Mouse (Mus musculus) heart, postnatal 36 days (tissue): ENCODE data around the gene Zfp292. TPM values are rescaled to one million over a fixed set of nuclear protein-coding genes. Genes with fewer than 3 reads are reported as not detected.
A peak's percentile ranks its signal among the peaks of the same experiment; 100 is the strongest.
"Not testable (repeated sequence)": the region's sequence is repeated elsewhere in the genome, so short reads cannot be mapped to it uniquely, and the experiment has no call there.

ENCODE experiments used
- DNase-seq, 2 experiments: peaks; one replicate each; pipeline ENCODE4 v3.0.0; 2021 to 2022
- intact Hi-C: fragments of 180-260 bp; cut with DNase I; formaldehyde crosslinking; loops from one replicate; pipeline ENCODE4 v1.15.1; 2025
- total RNA-seq, 2 experiments: library from RNA; stranded (reverse); gene quantifications; 2 replicates each; pipeline ENCODE4 v1.2.3; 2021

Zfp292 gene
- total RNA-seq = 10 to 100 TPM; 15.6 to 15.7 TPM

DNA sequence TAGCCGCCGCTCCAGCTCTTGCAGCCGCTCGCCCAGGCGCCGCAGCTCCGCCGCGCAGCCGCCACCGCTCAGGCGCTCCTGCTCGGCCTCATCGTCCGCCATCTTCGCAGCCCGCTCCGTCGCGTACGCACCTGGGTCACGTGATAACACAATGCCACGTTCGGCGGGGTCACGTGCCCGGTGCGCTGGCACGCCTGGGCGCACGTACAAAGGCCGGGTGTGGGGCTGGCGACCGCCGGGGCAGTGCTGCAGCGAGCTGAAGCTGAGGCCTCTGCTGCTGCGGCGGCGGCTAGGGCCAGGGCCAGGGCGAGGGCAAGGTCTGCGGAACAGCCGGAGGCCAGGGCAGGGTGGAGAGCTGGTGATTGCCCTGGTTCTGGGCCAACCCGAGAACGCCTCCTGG lies at the start of gene Zfp292:
Gene Zfp292 (minus strand): TSS at position 143 of the 400 bp plus-strand sequence.
- intact Hi-C loops = loop anchor here (2.0 to 10.0 kb wide), 5 partner anchors 30 to 342 kb away; partner anchors contain the start of genes Orc3, Rars2 and Smim8
- peak; percentile 90 to 94 for DNase-seq

- DNase-seq, intact Hi-C loops: not testable (repeated sequence)
Measured at GRCm38 (mm10) chr4:34928386-34928785, 45.6 kb upstream of the Zfp292 start.

GRCm38 (mm10) chr4:34922177-34922870 lies 39.6 kb upstream of the Zfp292 start:
- DNase-seq = peak; percentile 28 to 33
- intact Hi-C loops = loop anchor here (5.0 kb wide), 1 partner anchor 235 kb away; the partner anchor contains the start of gene Slc35a1

- no peak for DNase-seq
Measured at GRCm38 (mm10) chr4:34917400-34917799, 34.6 kb upstream of the Zfp292 start.

DNA sequence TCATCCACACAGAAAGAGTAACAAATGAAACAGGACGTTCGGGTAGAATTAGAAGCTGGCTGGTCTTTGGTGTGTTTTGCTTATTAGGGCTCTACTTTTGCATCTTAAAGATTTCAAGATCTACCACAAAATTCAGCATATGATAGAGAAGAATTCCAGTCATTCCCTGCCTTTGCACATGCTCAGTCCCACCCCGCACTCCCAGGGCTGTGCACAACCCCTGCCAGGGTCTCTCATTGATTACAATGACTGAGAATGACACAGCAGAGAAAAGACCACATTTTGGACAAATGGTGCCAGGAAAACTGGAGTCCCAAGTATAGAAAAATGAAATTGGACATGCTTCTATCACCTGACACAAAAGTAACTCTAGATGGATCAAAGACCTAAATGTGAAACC lies 29.4 kb upstream of the Zfp292 start:
- no peak for DNase-seq
- intact Hi-C loops = no loop called here

More at GRCm38 (mm10) chr4:34917400-34917799, 34.6 kb upstream of the Zfp292 start:
- intact Hi-C loops = no loop called here

- no peak for DNase-seq
- intact Hi-C loops = no loop called here
Measured at GRCm38 (mm10) chr4:34911401-34911800, 28.6 kb upstream of the Zfp292 start.

DNA sequence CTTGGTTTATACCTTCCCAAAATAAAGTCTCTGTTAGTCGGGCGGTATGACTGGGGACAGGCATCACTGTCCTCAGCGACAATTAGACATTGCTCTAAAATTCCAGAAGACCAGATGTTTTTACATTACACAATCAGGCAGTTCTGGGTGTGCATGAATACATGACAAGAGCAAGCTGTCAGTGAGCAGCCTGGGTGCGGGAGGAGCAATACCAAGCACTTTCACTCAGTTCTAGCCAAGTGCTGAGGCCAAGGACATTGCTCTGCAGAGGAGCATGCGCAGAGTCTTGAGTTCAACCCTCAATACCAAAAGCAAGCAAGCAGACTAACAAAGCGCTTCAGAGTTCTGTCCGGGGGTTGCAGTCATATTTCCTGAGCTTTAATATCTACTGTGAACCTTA lies 25.4 kb upstream of the Zfp292 start:
- intact Hi-C loops = no loop called here
- peak; percentile 22 to 44 for DNase-seq

GRCm38 (mm10) chr4:34907026-34907425 lies 24.3 kb upstream of the Zfp292 start:
- no peak for DNase-seq
- intact Hi-C loops = no loop called here

DNA sequence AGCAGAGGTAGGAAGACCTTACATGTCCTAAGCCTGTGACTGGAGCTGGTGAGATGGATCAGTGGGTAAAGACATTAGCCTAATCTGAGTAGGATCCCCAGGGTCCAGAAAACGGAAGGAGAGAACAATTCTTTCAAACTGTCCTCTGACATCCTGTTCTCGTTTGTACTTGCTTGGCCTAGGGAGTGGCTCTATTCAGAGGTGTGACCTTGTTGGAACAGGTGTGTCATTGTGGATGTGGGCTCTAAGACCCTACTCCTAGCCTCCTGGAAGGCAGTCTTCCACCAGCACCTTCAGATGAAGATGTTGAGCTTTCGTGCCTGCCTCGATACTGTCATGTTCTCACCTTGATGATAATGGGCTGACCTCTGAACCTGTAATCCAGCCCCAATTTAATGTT lies 23.4 kb upstream of the Zfp292 start:
- intact Hi-C loops = no loop called here
- no peak for DNase-seq

GRCm38 (mm10) chr4:34905396-34905795 lies 22.6 kb upstream of the Zfp292 start:
- no peak for DNase-seq
- intact Hi-C loops = no loop called here

DNA sequence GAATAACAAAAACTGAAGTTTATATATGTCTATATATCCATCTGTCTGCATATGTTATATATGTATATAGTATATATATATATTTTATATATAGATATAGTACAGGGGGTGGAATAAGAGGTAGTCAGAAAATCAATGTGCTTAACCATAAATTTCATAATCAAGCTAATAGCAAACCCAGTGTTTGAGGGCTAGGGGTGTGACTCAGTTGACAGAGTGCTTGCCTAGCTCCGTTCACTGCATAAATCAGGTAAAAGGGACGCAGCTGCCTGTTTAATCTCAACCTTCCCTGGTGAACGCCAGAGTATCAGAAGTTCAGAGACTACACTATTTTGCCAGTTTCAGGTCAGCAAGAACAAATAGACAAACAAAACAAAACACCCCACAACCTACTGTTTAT lies 18.8 kb upstream of the Zfp292 start:
- intact Hi-C loops, DNase-seq: not testable (repeated sequence)

DNA sequence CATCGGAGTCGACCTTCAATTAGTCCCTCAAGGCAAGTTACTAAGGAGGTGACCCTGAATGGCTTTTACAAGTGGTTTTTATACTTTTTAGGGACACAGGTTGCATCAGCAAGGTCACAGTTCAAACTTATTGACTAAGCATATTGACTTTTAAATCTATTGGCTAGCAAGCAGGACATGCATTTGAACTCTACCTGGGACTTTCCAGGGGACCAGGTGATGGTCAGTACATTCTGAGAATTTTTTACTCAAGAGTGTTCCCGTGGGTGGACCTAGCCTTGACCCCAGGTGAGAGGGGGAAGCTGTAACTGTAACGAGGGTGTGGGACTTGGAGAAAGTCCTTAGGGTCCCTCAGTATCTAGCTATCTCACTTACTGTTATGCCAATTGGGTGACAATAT lies 18.4 kb upstream of the Zfp292 start:
- no peak for DNase-seq
- intact Hi-C loops = no loop called here

- intact Hi-C loops = no loop called here
- no peak for DNase-seq
Measured at GRCm38 (mm10) chr4:34900155-34900554, 17.4 kb upstream of the Zfp292 start.

- intact Hi-C loops = no loop called here
- DNase-seq = no peak
Measured at GRCm38 (mm10) chr4:34899322-34899721, 16.6 kb upstream of the Zfp292 start.

DNA sequence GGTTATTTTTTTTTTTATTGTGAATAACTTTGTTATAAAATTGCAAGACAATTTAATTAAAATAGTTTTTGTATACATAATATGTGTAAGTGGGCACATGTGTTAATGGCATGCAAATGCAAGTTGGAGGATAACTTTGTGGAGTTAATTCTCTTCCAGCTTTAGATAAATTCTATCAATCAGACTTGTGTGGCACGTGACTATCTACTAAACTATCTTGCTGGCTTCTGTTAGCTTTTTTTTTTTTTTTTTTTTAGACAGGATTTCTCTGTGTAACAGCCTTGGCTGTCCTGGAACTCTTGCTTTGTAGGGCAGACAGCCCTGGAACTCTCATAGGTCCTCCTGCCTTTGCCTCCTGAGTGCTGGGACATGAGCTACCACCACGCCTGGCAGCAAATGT lies 15.7 kb upstream of the Zfp292 start:
- intact Hi-C loops = no loop called here
- DNase-seq = no peak

- DNase-seq = no peak
- intact Hi-C loops = no loop called here
Measured at GRCm38 (mm10) chr4:34893479-34893878, 10.7 kb upstream of the Zfp292 start, which contains the start of gene Cga. TSS of gene Cga (plus strand) at chr4:34893779.

GRCm38 (mm10) chr4:34889812-34890185 lies 7.0 kb upstream of the Zfp292 start:
- DNase-seq = no peak
- intact Hi-C loops = loop anchor here (5.0 to 10.0 kb wide), 2 partner anchors 275 to 337 kb away; partner anchors contain the start of genes Akirin2, Orc3 and Rars2

DNA sequence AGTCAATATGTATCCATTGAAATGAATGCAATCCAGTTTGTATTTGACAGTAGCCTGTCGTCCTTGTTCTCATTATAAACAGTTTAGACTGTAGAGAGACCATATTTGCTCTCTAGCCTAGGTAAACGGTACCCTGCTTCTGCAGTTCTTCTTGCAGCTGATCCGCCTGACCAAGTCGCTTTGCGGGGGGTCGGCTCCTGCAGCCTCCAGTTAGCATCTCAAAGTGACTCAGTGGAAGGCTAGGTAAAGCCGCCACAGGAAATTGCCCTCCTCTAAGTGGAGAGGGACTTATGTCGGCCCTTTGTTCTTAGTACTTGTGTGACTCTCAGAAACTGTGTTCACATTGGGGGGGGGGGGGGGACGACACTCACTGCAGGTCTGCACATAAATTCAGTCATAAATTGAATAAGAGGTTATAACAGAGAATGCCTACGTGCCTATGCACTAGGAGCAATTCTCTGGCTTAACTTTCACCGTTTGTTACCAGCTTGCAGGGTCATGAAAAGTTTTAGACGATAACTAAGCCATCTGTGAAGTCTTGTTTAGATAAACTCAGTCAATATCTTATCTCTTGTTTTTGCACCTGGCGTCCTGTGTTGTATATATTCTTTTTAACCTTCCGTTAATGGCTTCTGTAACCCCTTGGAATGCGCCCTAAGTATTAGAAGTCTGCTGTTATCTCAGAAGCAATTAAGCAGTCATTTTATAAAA lies 6.5 kb upstream of the Zfp292 start:
- DNase-seq = no peak
- intact Hi-C loops = loop anchor here (5.0 to 10.0 kb wide), 2 partner anchors 274 to 337 kb away; partner anchors contain the start of genes Akirin2, Orc3 and Rars2

DNA sequence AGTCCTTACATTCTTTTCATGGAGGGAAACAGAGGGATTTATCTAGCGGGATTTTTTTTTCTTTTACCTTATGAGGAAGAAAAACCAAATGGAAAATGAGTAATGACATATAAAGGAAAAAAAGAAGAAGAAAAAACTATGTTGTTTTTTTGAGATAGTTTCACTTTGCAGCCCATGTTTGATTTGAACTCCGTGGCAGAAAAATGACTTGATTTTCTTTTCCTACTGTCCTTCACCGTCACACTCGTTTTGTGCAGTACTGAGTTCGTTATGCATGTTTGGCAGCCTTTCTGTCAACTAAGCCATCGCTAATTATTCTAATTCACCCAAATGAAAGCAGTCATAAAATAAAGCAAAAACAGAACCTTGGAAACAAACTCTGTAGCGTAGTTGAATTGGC lies 4.5 kb upstream of the Zfp292 start:
- DNase-seq = no peak
- intact Hi-C loops = loop anchor here (5.0 to 10.0 kb wide), 2 partner anchors 272 to 335 kb away; partner anchors contain the start of genes Akirin2, Orc3 and Rars2

DNA sequence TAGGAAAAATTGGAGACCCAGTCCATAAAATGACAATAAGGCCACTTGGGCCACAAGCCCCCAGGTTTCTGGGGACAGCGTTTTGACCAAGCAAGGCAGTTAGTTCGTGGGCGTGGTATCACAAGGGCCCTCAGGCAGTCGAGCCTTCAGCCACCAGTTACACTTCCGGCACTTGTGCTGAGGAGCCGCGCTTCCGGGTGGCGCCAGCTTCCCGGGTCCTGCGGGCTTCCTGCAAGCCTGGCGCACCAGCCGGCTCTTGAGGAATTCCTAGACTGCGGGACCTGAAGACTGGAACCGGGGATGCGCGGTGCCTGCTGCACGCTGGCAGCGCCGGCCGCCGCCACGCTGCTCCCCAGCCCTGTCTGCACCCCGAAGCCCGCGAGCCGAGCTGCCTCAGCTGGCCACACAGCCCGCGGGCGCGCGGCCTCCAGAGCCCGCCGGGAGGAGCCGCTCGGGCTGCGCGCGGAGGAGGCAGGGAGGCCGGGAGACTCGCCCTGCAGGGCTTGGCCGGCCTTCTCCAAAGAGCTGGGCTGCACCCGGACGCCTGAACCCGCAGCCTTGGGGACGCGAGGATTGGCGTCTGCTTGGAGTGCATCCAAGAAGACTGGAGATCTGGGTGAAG lies 3.8 kb upstream of the Zfp292 start:
- intact Hi-C loops = loop anchor here (5.0 to 10.0 kb wide), 2 partner anchors 272 to 334 kb away; partner anchors contain the start of genes Akirin2, Orc3 and Rars2
- DNase-seq = peak; percentile 78 to 86
